Mouse (Mus musculus) kidney, postnatal 4 days (tissue): ENCODE results near the gene Slc11a2.

Source experiments
- DNase-seq, 2 experiments: peaks; one replicate each; pipeline ENCODE4 v3.0.0; 2021; ENCODE audit warnings: mixed read lengths in 2 of 2

The Slc11a2 gene

GRCm38 (mm10) chr15:100424396-100425122 is at the start of gene Slc11a2:
Gene Slc11a2, minus strand, starts transcription at chr15:100425072.
- peak; percentile 53 to 72 for DNase-seq

GRCm38 (mm10) chr15:100473926-100474503 is 49.1 kb upstream of the Slc11a2 start:
- DNase-seq, result no peak

GRCm38 (mm10) chr15:100470037-100470436 is 45.2 kb upstream of the Slc11a2 start:
- DNase-seq, result no peak

- DNase-seq, result no peak
Observed at GRCm38 (mm10) chr15:100469189-100469545, 44.3 kb upstream of the Slc11a2 start.

GRCm38 (mm10) chr15:100468295-100469188 is 43.7 kb upstream of the Slc11a2 start, which contains the start of gene Letmd1:
Gene Letmd1, plus strand, starts transcription at chr15:100469023.
- DNase-seq, result peak; percentile 90 to 93

GRCm38 (mm10) chr15:100467738-100468137 is 42.9 kb upstream of the Slc11a2 start:
- DNase-seq, result no peak

- no peak for DNase-seq
Observed at GRCm38 (mm10) chr15:100465432-100465831, 40.6 kb upstream of the Slc11a2 start.

- peak; percentile 87 for DNase-seq
Observed at GRCm38 (mm10) chr15:100463712-100464111, 38.8 kb upstream of the Slc11a2 start.

- peak; percentile 41 to 65 for DNase-seq
Observed at GRCm38 (mm10) chr15:100462086-100462485, 37.2 kb upstream of the Slc11a2 start.

GRCm38 (mm10) chr15:100461646-100462045 is 36.8 kb upstream of the Slc11a2 start:
- no peak for DNase-seq

- DNase-seq, result peak; percentile 53 to 68
Observed at GRCm38 (mm10) chr15:100460942-100461341, 36.1 kb upstream of the Slc11a2 start.

- peak; percentile 82 to 87 for DNase-seq
Observed at GRCm38 (mm10) chr15:100458055-100458454, 33.2 kb upstream of the Slc11a2 start.

- DNase-seq, result peak; percentile 87 to 88
Observed at GRCm38 (mm10) chr15:100457340-100457739, 32.5 kb upstream of the Slc11a2 start.

GRCm38 (mm10) chr15:100456356-100456991 is 31.6 kb upstream of the Slc11a2 start:
- peak in 1 of 2 experiments; percentile 57 for DNase-seq

- no peak for DNase-seq
Observed at GRCm38 (mm10) chr15:100452486-100452885, 27.6 kb upstream of the Slc11a2 start.

GRCm38 (mm10) chr15:100451245-100451644 is 26.4 kb upstream of the Slc11a2 start:
- DNase-seq, result peak in 1 of 2 experiments; percentile 48

GRCm38 (mm10) chr15:100449495-100449894 is 24.6 kb upstream of the Slc11a2 start:
- DNase-seq, result no peak

- no peak for DNase-seq
Observed at GRCm38 (mm10) chr15:100448572-100448971, 23.7 kb upstream of the Slc11a2 start.

GRCm38 (mm10) chr15:100446887-100447286 is 22.0 kb upstream of the Slc11a2 start:
- no peak for DNase-seq

- DNase-seq, result peak; percentile 86 to 92
Observed at GRCm38 (mm10) chr15:100443126-100443922, 18.5 kb upstream of the Slc11a2 start.

GRCm38 (mm10) chr15:100436518-100436917 is 11.6 kb upstream of the Slc11a2 start:
- no peak for DNase-seq

- no peak for DNase-seq
Observed at GRCm38 (mm10) chr15:100436112-100436511, 11.2 kb upstream of the Slc11a2 start.
